Mouse (Mus musculus) layer of hippocampus, adult 2 months (tissue): Measurements from ENCODE around the gene Fam3c. TPM values are rescaled to one million over a fixed set of nuclear protein-coding genes. Genes with fewer than 3 reads are reported as not detected.

Experiments used
- DNase-seq, 2 experiments: peaks; one replicate each; pipeline ENCODE4 v3.0.0; 2022; ENCODE audit warnings: low spot score in 2 of 2
- H3K27ac ChIP-seq: fragments of 200-600 bp; 2 replicates; pipeline ENCODE4 v1.8.1; 2022
- H3K4me3 ChIP-seq: fragments of 200-600 bp; 2 replicates; pipeline ENCODE4 v1.8.1; 2022; ENCODE audit warnings: mild to moderate bottlenecking
- CTCF ChIP-seq: fragments of 200-600 bp; conservative IDR thresholded peaks from 2 replicates; pipeline ENCODE4 v1.8.1; 2022; ENCODE audit warnings: antibody characterized with exemption, mild to moderate bottlenecking, moderate library complexity
- total RNA-seq, 2 experiments: library from RNA; stranded (reverse); gene quantifications; 2 replicates each; pipeline ENCODE4 v1.2.3; 2021

The Fam3c gene
- total RNA-seq, 2 experiments from 2014 or later: 61.7 to 63.5 TPM

- no peak for DNase-seq
- no peak overlapping the region for H3K27ac ChIP-seq
- TF ChIP-seq CTCF: no peak
- H3K4me3 ChIP-seq: no peak overlapping the region
These were observed 58.0 kb downstream of the Fam3c start for GRCm38 (mm10) chr6:22298059-22298458.

DNA sequence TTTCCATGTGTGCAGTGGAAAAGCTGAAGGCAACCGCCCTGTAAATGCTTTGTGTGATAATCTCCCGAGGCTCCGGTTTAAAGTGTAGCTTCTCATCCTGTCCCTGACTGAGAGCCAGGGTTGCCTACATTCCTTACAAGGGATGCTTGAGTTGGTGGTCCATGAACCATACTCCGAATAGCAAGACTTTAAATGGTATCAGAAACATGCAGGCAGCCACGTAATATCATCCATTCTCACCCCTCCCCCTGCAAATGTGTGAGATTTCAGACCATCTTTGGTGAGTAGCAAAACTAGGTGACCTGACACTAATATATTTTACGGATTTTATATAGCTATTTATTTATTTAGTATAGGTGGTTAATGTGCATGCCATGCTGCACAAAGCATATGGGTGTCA lies 59.0 kb downstream of the Fam3c start:
- H3K4me3 ChIP-seq: no peak overlapping the region

GRCm38 (mm10) chr6:22293922-22294321 lies 62.1 kb downstream of the Fam3c start:
- TF ChIP-seq CTCF: no peak
- Histone ChIP-seq H3K4me3 (no peak overlapping the region), H3K27ac (no peak overlapping the region)
- DNase-seq: no peak

More for the DNA sequence above, 59.0 kb downstream of the Fam3c start:
- no peak overlapping the region for H3K27ac ChIP-seq
- TF ChIP-seq CTCF: no peak
- DNase-seq: no peak

DNA sequence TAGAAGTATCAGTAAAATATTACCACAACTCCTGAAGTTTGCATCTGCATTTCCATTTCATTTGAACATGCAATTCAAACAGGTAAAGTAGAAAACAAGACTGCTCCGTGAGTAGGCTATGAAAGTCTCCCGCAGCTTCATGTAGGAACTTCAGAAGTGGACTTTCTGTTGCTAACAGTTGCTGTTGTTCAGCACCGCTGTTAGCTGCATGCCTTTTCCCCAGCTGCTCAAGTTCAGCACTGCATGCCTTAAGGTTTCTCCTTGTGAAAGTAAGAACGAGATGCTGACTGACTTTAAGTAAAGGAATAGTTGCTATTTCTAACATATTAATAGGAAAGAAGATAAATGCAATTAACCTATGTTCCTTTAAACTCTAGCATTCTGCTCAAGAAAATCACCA lies 64.0 kb downstream of the Fam3c start:
- no peak for DNase-seq
- no peak for TF ChIP-seq CTCF
- no peak overlapping the region for H3K4me3 ChIP-seq
- H3K27ac ChIP-seq: no peak overlapping the region

GRCm38 (mm10) chr6:22290790-22291189 lies 65.3 kb downstream of the Fam3c start:
- no peak for TF ChIP-seq CTCF
- no peak for DNase-seq
- Histone ChIP-seq H3K4me3 (no peak overlapping the region), H3K27ac (no peak overlapping the region)

GRCm38 (mm10) chr6:22289461-22290021 lies 66.5 kb downstream of the Fam3c start:
- Histone ChIP-seq H3K4me3 (peak overlapping the region; percentile 46), H3K27ac (no peak overlapping the region)
- no peak for DNase-seq
- TF ChIP-seq CTCF: no peak

DNA sequence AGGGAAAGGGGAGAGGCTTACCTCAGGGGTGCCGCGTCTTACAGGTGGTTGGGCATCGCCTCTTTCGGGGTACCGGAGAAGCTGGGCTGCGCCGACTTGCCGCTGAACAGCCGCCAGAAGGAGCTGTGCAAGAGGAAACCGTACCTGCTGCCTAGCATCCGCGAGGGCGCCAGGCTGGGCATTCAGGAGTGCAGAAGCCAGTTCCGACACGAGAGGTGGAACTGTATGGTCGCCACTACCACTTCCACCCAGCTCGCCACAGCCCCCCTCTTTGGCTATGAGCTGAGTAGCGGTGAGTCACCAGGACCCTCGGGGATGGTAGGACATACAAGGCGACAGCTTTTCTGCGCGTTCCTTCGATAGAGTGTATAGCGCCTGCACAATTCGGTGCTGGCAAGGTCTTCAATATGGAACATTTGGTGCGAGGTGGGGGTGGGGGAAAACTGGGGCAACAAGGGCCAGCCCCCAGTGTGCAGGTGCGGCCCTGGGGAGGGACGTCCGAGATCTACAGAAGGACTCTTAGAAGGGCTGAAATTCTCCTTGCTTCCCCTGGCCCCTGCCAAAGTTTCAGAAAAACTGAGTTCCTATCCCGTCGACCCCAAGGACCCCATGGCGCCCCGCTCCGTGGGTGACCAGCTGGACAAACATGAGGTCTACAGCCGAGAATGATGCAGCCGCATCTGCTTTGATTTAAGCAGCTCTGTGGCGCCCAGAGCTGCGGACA lies 67.1 kb downstream of the Fam3c start:
- no peak for DNase-seq
- TF ChIP-seq CTCF: peak; percentile 28
- Histone ChIP-seq H3K4me3 (peak overlapping the region; percentile 46), H3K27ac (no peak overlapping the region)

GRCm38 (mm10) chr6:22288004-22288736 lies 67.9 kb downstream of the Fam3c start, which contains the start of gene Wnt16:
Wnt16 (plus strand) TSS chr6:22288227.
- no peak for TF ChIP-seq CTCF
- Histone ChIP-seq H3K4me3 (peak within 1 kb of the TSS; percentile 46), H3K27ac (no peak within 1 kb of the TSS)
- peak; percentile 11 to 39 for DNase-seq

- Histone ChIP-seq H3K4me3 (no peak overlapping the region), H3K27ac (no peak overlapping the region)
- DNase-seq: no peak
- no peak for TF ChIP-seq CTCF
These were observed 73.6 kb downstream of the Fam3c start for GRCm38 (mm10) chr6:22282405-22282804.

DNA sequence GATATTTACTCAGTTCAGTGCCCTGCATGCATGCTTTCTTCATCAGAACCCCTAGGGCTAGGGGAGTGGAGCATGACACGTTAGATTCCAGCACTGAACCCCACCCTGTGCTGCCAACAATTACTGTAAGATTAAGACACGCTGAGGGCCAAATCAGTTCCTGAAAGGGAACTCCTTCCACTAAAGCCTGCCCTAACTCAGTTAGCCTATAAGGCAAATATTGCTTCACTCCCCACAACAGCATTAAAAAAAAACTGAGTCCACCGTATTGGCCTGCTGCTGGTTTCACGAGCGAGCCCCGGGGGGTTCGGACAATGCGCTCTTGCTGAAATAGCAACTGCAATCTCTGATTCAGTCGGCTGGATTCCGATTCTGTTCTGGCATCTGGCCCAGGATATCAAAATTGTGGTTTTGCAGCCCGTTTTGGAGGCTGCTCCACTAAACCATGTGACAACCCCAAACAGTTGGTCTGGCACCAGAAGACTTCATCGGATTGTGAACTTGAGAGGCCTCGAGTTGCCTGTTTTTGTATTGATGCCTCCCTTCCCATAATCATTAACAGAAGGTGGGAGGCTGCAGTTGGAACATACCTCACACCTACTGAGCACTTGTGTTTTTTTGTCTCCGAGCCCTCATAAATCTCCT lies 75.7 kb downstream of the Fam3c start:
- Histone ChIP-seq H3K4me3 (no peak overlapping the region), H3K27ac (no peak overlapping the region; the same call in 1 of the 2 replicates)
- no peak for TF ChIP-seq CTCF
- DNase-seq: peak; percentile 60 to 68

DNA sequence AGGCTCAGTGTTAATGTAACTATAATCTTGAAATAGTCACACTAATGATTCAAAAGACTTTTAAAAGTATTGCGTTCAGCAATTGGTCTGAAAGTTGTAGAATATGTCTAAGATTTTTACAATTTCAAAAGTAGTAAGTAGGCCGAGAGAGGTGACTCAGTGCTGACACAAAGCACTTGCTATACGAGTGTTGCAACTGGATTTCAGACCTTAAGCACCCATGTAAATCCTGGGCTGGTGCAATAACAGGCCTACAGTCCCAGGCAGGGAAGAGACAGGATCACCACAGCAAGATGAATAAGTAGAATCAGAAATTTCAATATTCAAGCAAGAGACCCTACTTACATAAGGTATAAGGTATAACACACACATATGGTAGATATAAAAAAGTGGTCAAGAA lies 78.1 kb downstream of the Fam3c start:
- no peak for DNase-seq
- H3K4me3 ChIP-seq: no peak overlapping the region
- no peak overlapping the region for H3K27ac ChIP-seq
- TF ChIP-seq CTCF: no peak

GRCm38 (mm10) chr6:22269840-22270521 lies 86.1 kb downstream of the Fam3c start:
- TF ChIP-seq CTCF: no peak
- Histone ChIP-seq H3K4me3 (no peak overlapping the region), H3K27ac (no peak overlapping the region)
- DNase-seq: no peak
